Mouse (Mus musculus) kidney, embryonic 14.5 days (tissue): ENCODE results near the gene Lamc3. TPM values are rescaled to one million over a fixed set of nuclear protein-coding genes. Genes with fewer than 3 reads are reported as not detected.

Experiments used
- ATAC-seq: fragments of 200-750 bp; cut with Nextera tagmentation; 2 replicates; pipeline ENCODE4 v1.8.0; 2017; ENCODE audit warnings: moderate number of reproducible peaks, mild to moderate bottlenecking, moderate TSS enrichment, moderate library complexity; ENCODE audit not compliant: low FRiP score, low TSS enrichment
- H3K27ac ChIP-seq: fragments of 300-500 bp; sonication (generic); 2 replicates; pipeline ENCODE4 v1.5.1; 2014; ENCODE audit warnings: low read depth, mild to moderate bottlenecking, low read length, moderate library complexity, mixed read lengths
- H3K27me3 ChIP-seq: fragments of 300-500 bp; sonication (generic); 2 replicates; pipeline ENCODE4 v1.6.1; 2014; ENCODE audit warnings: mild to moderate bottlenecking, low read length; ENCODE audit not compliant: control insufficient read depth, insufficient read depth
- H3K36me3 ChIP-seq: fragments of 300-500 bp; sonication (generic); 2 replicates; pipeline ENCODE4 v1.6.1; 2014; ENCODE audit warnings: low read length, mixed read lengths; ENCODE audit not compliant: control insufficient read depth, insufficient read depth
- H3K4me1 ChIP-seq: fragments of 300-500 bp; sonication (generic); 2 replicates; pipeline ENCODE4 v1.6.1; 2014; ENCODE audit warnings: low read length, mixed read lengths; ENCODE audit not compliant: control insufficient read depth, insufficient read depth
- H3K4me2 ChIP-seq: fragments of 300-500 bp; sonication (generic); replicated peaks from 2 replicates; pipeline ENCODE4 v1.6.1; 2014; ENCODE audit warnings: low read depth, mild to moderate bottlenecking, low read length
- H3K4me3 ChIP-seq: fragments of 300-500 bp; sonication (generic); 2 replicates; pipeline ENCODE4 v1.5.1; 2014; ENCODE audit warnings: mild to moderate bottlenecking, low read length
- H3K9ac ChIP-seq: fragments of 300-500 bp; sonication (generic); 2 replicates; pipeline ENCODE4 v1.6.1; 2014; ENCODE audit warnings: low read depth, mild to moderate bottlenecking, low read length, moderate library complexity
- H3K9me3 ChIP-seq: fragments of 300-500 bp; sonication (generic); 2 replicates; pipeline ENCODE4 v1.6.1; 2016; ENCODE audit warnings: low read length; ENCODE audit not compliant: control insufficient read depth
- WGBS: fragments of 180-500 bp; shearing (Covaris S2); extraction: QIAGEN DNeasy Blood & Tissue Kit; methylation state at CpG from one replicate; pipeline ENCODE4 v1.1.7; 2014; 5-methylcytosine and 5-hydroxymethylcytosine counted together
- polyA plus RNA-seq: library from polyadenylated mRNA; unstranded; fragments of >200 nt; fragmentation: Nextera tagmentation; extraction: Ambion mirVana; gene quantifications from 2 replicates; pipeline ENCODE4 v1.2.1, GENCODE M21; 2014

Gene Lamc3
- 2.0 and 3.6 TPM in 2 replicates for polyA plus RNA-seq

DNA sequence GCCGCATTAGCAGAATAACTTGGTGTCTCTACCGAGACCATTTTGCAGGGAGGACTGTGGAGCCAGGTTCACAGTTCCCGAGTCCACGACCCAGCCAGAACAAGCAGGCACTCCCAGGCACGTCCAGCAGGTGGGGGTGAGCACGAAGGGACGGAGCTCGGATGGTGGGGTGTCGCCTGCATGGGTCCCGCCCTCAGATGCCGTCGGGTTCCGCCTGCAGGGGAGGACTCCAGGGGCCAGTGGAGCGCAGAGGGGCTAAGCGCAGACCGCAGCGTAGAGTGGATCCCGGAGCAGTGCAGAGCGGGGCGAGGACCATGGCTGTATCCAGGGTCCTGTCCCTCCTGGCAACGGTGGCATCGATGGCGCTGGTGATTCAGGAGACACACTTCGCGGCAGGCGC lies at the start of gene Lamc3:
Gene Lamc3 (plus strand): TSS at position 262 of the 400 bp plus-strand sequence.
- Histone ChIP-seq H3K4me2 (peak within 1 kb of the TSS; percentile 40), H3K27me3 (peaks cover 44% of the 10 kb centered on the region), H3K27ac (no peak within 1 kb of the TSS), H3K9ac (0 out of 2 replicates have a peak within 1 kb of the TSS, but pooled peaks have one; percentile 31), H3K4me3 (peak within 1 kb of the TSS; percentile 33), H3K9me3 (no peaks in the 10 kb centered on the region), H3K4me1 (peaks cover 13% of the 10 kb centered on the region; the same call in 1 of the 2 replicates), H3K36me3 (no peaks in the 10 kb centered on the region)
- ATAC-seq, result peak; percentile 76
- 5% methylated on average over 19 of the region's 26 CpGs for WGBS

DNA sequence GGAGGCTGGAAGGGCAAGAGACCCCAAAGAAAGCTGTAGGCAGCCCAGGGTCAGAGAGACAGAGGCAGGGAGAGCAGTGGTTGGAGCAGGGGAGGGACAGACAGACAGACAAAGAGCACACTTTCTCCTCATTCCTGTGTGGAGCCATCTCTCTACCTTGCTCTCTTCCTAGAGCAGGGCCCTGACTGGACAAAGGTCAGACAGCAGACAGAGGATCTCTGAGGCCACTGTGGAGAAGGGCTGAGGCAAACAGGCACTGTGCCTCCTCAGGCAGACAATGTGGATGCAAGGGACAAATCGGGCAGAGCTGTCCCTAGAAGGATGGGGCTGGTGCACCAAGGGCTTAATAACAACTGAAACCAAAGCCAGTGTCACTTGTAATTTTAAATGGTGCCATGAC lies 48.2 kb upstream of the Lamc3 start:
- peaks cover 10% of the 10 kb centered on the region for H3K27me3 ChIP-seq
- H3K9ac ChIP-seq, result no peak overlapping the region
- peaks cover 5% of the 10 kb centered on the region; the same call in 1 of the 2 replicates for H3K4me1 ChIP-seq

DNA sequence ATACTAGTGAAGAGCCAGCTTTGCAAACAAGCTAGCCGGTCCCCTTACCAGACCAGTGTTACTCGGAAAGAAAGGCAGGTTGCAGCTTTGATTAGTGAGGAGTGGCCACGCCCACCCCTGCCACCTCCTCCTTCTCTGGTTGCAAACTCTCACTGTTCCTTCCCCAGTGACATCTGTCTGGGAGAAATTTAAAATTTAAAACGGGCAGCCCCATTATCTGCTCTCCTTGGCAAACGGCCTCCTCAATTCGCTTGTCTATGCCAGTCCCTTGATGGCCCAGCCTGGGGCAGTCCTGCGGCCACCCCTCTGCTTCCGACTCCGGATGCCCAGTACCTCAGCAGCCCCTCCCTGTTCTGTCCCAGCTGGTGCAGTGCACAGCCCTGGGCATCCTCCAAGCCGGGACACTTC lies 42.4 kb upstream of the Lamc3 start:
- peaks cover 50% of the 10 kb centered on the region for H3K27me3 ChIP-seq

More for the DNA sequence above, 48.2 kb upstream of the Lamc3 start:
- H3K9me3 ChIP-seq, result no peaks in the 10 kb centered on the region
- H3K4me2 ChIP-seq, result no peak overlapping the region
- WGBS, result 50% methylated on average over 1 of the region's 1 CpGs
- H3K36me3 ChIP-seq, result no peaks in the 10 kb centered on the region
- no peak overlapping the region for H3K4me3 ChIP-seq
- no peak for ATAC-seq
- no peak overlapping the region for H3K27ac ChIP-seq

DNA sequence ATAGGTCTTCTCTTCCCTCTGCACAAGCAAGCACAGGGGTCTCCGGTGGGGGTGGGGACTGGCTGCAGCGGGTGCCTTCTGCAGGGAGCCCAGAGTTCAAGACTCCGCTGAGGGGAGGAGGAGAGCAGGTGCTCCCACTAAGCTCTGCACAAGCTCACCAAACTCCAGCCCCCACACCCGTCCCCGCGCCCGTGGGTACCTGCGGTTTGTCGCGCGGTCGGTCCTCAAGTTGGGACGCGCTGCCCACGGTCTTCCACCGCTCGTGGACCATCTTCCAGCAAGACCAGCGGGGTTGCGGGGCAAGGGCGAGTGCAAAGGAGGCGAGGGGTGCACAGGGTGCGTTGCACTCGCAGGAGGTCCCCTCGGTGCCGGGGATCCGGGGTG lies 41.6 kb upstream of the Lamc3 start:
- Histone ChIP-seq H3K9me3 (no peaks in the 10 kb centered on the region), H3K4me2 (peak overlapping the region; percentile 98), H3K36me3 (no peaks in the 10 kb centered on the region), H3K27ac (no peak overlapping the region), H3K4me1 (peaks cover 18% of the 10 kb centered on the region), H3K4me3 (peak overlapping the region; percentile 53), H3K9ac (peak overlapping the region; percentile 60), H3K27me3 (peaks cover 50% of the 10 kb centered on the region)
- 3% methylated on average over 26 of the region's 26 CpGs for WGBS
- no peak for ATAC-seq

More for the DNA sequence above, 42.4 kb upstream of the Lamc3 start:
- H3K4me2 ChIP-seq, result peak overlapping the region; percentile 98; the same call in 1 of the 2 replicates
- ATAC-seq, result no peak
- no peak overlapping the region for H3K4me3 ChIP-seq
- no peaks in the 10 kb centered on the region for H3K9me3 ChIP-seq
- no peaks in the 10 kb centered on the region for H3K36me3 ChIP-seq
- no peak overlapping the region for H3K9ac ChIP-seq
- WGBS, result 3% methylated on average over 10 of the region's 10 CpGs
- H3K4me1 ChIP-seq, result peaks cover 18% of the 10 kb centered on the region
- H3K27ac ChIP-seq, result no peak overlapping the region

DNA sequence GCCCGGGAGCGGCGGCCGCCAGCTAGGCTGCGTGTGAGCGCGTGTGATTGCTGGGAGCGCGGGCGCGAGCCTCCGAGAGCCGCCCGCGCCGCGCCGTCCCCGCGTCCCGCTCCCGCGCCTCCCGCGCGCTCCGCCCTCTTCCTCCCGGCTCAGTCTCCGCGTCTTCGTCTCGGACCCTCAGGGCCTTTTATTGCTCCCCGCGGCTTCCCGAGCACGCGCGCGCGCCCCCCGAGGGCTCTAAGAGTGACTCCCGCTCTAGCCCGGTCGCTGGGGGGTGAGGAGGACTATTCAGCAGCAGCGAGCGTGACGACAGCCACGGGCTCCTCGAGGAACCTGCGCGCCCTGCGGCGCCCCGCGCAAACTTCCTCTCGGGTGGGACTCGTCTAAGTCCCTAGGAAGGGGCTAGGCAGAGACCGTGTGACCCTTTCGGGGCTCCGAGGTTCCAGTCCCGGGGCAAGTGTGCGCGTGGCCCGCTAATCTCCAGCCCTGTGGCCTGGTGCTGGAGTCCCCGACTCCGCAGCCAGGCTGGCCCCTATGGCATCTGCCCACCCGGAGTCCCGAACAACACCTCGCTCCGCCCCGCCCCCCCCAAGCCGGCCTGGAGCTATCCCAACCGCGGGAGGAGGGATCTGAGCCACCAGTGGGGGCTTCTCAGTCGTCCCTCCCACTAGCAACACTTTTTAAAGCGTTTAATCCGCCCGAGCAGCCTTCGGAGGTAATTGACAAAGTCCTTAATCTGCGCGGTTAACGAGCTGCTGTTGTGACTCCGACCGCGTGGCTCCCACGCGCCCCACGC lies 41.0 kb upstream of the Lamc3 start, which contains the start of gene Fibcd1:
Gene Fibcd1 (minus strand): TSS at position 110 of the 796 bp plus-strand sequence.
- Histone ChIP-seq H3K9ac (peak within 1 kb of the TSS; percentile 60), H3K9me3 (no peaks in the 10 kb centered on the region), H3K36me3 (no peaks in the 10 kb centered on the region), H3K27ac (no peak within 1 kb of the TSS), H3K27me3 (peaks cover 50% of the 10 kb centered on the region), H3K4me3 (peak within 1 kb of the TSS; percentile 53), H3K4me2 (peak within 1 kb of the TSS; percentile 98), H3K4me1 (peaks cover 18% of the 10 kb centered on the region)
- WGBS, result under 1% methylated on average over 73 of the region's 88 CpGs
- ATAC-seq, result 0 out of 2 replicates have a peak, but pooled peaks have one; percentile 8

DNA sequence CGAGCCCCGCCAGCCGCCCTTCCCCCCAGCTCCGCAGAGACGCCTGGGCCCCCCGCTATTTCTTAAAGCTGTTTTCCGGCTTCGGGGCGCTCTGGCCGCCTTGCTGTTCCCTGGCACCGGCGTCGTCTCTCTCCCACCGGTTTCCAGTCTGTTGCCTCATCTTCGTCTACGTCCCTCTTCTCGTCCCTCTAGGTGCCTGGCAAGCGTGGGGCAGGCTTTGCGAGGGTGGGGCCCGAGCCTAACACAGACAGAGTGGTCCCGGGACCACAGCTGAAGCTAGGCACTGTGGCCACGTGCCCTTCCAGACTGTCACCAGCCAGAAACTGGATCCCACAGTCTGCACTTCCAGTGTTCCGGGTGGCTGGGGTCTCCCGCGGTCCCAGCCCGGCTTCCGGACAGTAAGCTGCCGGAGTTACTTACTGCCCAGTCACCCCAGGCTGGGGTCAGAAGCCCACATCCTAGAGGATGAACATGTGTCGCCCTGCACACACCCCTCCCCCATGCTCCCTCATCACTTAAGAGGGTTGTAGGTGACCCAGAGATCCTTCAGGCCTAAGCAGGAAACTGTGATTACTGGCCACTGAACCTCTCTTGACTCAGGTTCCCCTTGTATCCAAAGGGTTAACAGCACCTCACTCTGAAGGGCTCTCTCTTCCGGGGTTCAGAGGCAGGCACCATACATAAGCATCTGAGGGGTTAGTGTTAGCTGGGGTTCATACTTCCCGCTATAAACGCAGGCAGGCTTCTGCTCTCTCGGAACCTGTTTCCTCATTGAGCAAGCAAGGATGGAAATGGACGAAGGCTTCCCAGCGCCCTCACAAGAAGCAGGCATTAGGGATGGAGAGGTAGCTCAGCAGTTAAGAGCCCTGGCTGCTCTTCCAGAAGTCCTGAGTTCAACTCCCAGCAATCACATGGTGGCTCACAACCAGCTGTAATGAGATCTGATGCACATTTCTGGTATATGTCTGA lies 40.1 kb upstream of the Lamc3 start:
- Histone ChIP-seq H3K4me2 (peak overlapping the region; percentile 98), H3K36me3 (no peaks in the 10 kb centered on the region), H3K9me3 (no peaks in the 10 kb centered on the region), H3K4me3 (peak overlapping the region; percentile 53), H3K4me1 (peaks cover 18% of the 10 kb centered on the region), H3K27me3 (peaks cover 47% of the 10 kb centered on the region), H3K27ac (no peak overlapping the region), H3K9ac (peak overlapping the region; percentile 60; the same call in 1 of the 2 replicates)
- 3% methylated on average over 35 of the region's 35 CpGs for WGBS
- ATAC-seq, result peak; percentile 50

DNA sequence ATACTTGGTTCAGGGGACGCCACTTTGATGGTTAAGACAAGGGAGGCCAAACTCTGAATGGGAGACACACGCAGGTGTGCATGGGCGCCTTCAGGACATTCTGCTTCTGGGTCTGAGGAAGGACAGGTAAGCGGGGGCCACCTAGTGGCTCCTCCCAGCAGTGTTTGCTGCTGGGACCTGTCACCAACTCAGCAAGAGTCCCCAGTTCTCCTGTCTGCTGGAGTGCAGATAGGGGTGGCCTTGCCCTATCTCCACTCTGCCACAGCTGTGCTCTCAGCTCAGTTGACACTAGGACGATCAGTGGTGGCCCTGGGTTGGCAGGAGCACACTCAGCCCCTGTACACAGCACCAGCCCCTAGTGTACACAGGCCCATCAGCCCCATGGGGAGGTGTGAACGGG lies 39.2 kb upstream of the Lamc3 start:
- Histone ChIP-seq H3K9me3 (no peaks in the 10 kb centered on the region), H3K4me1 (peaks cover 18% of the 10 kb centered on the region), H3K27me3 (peaks cover 47% of the 10 kb centered on the region), H3K9ac (no peak overlapping the region), H3K27ac (no peak overlapping the region), H3K4me3 (no peak overlapping the region), H3K36me3 (no peaks in the 10 kb centered on the region), H3K4me2 (no peak overlapping the region)
- 22% methylated on average over 6 of the region's 6 CpGs for WGBS
- ATAC-seq, result peak; percentile 4; the same call in 1 of the 2 replicates

DNA sequence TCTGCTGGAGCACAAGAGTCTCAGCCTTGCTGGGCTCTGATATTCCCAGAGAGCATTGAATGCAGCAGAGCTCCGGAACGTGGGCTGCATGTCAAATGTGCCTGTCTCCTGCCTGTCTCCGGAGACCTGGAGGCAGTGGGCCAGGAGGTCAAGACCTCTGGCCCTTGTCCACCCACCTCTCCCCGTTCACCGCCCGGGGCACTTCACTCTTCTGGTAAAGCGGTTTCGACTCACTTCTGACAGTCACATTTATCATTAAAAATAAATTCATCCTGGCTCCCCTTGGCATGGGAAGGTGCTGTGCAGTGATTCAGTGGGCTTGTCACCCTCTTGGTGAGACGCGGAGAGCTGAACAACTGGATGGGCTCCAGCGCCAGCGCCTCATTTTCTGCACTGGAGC lies 37.0 kb upstream of the Lamc3 start:
- H3K4me2 ChIP-seq, result no peak overlapping the region
- 29% methylated on average over 12 of the region's 12 CpGs for WGBS

More for the DNA sequence above, 37.0 kb upstream of the Lamc3 start:
- peaks cover 23% of the 10 kb centered on the region for H3K4me1 ChIP-seq
- H3K27me3 ChIP-seq, result peaks cover 27% of the 10 kb centered on the region
- H3K9ac ChIP-seq, result no peak overlapping the region
- no peak overlapping the region for H3K27ac ChIP-seq
- no peak overlapping the region for H3K4me3 ChIP-seq
- no peak for ATAC-seq
- no peaks in the 10 kb centered on the region for H3K9me3 ChIP-seq
- H3K36me3 ChIP-seq, result no peaks in the 10 kb centered on the region
